ENCODE assay signal across 12 mouse cellular contexts in the genomic region with DNA sequence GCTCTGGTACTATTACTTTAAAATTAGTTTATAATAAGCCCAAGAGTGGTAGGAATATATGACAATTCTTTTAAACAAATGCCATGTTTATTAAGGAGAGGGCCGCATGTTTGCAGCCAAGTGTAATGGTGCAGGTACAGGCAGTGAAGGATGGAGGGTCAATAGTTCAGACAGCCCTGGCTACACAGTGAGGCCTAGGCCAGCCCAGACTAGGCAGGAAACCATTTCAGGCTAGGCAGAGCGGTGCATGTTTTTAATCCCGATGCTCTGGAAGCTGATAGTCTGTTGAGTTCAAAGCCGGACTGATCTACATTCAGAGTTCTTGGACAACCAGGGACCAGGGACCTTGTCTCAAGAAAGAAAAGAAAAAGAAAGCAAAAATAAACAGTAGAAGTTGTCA. TPM values are rescaled to one million over a fixed set of nuclear protein-coding genes. Genes with fewer than 3 reads are reported as not detected.
DNase-seq lines count a peak whose midpoint lies in the region; ATAC-seq lines count a peak whose summit lies in the region.
"Had no signal": no experiment of that assay in that cellular context is flagged by ENCODE, and none has a peak within 500 bp of the region (broad histone marks: within the 10 kb centered on the region; RNA-seq: fewer than 3 reads in every experiment).

No protein-coding gene starts in this region.

- no peaks in the 10 kb centered on the region for H3K9me3 ChIP-seq in heart, embryonic 14.5 days (ENCODE audit: control insufficient read depth, low read length)
- no peaks in the 10 kb centered on the region for H3K9me3 ChIP-seq in liver, embryonic 11.5 days (ENCODE audit: control insufficient read depth, low read length)
- H3K9me3 ChIP-seq in liver, embryonic 12.5 days (replicated peaks): no peaks in the 10 kb centered on the region
- no peaks in the 10 kb centered on the region for H3K9me3 ChIP-seq in embryonic facial prominence, embryonic 14.5 days (ENCODE audit: control insufficient read depth, low read length)
- no peaks in the 10 kb centered on the region for H3K9me3 ChIP-seq in neural tube, embryonic 14.5 days (ENCODE audit: control insufficient read depth, low read length)
- H3K9me3 ChIP-seq: forebrain, embryonic 10.5 days had no signal

- peak overlapping the region; percentile 37 to 89 for H3K27ac ChIP-seq in heart, embryonic 14.5 days (replicated peaks in 1 of 2; ENCODE audit: control insufficient read depth in 1 of 2, insufficient read depth in 1 of 2, low read depth in 2 of 2, low read length in 2 of 2)
- peak overlapping the region; percentile 3; the same call in 1 of the 2 replicates for H3K27ac ChIP-seq in liver, embryonic 11.5 days (ENCODE audit: low read depth, low read length)
- H3K27ac ChIP-seq in liver, embryonic 12.5 days: no peak overlapping the region
- peak overlapping the region; percentile 61 for H3K27ac ChIP-seq in embryonic facial prominence, embryonic 14.5 days (replicated peaks; ENCODE audit: low read depth, low read length)
- peak overlapping the region; percentile 36; the same call in 1 of the 2 replicates for H3K27ac ChIP-seq in neural tube, embryonic 14.5 days (ENCODE audit: low read depth, low read length)
- H3K27ac ChIP-seq: macrophage had no signal

- no peaks in the 10 kb centered on the region for H3K27me3 ChIP-seq in heart, embryonic 14.5 days (ENCODE audit: control insufficient read depth, insufficient read depth, low read length)
- no peaks in the 10 kb centered on the region for H3K27me3 ChIP-seq in liver, embryonic 11.5 days (replicated peaks; ENCODE audit: control insufficient read depth, insufficient read depth, low read length)
- H3K27me3 ChIP-seq in liver, embryonic 12.5 days (replicated peaks): no peaks in the 10 kb centered on the region
- H3K27me3 ChIP-seq in embryonic facial prominence, embryonic 14.5 days (replicated peaks; ENCODE audit: control insufficient read depth, insufficient read depth, low read length): no peaks in the 10 kb centered on the region
- H3K27me3 ChIP-seq in neural tube, embryonic 14.5 days (ENCODE audit: control insufficient read depth, insufficient read depth, low read length): no peaks in the 10 kb centered on the region

- peaks cover 80% of the 10 kb centered on the region for H3K36me3 ChIP-seq in heart, embryonic 14.5 days (ENCODE audit: control insufficient read depth, insufficient read depth, low read length)
- H3K36me3 ChIP-seq in liver, embryonic 11.5 days (ENCODE audit: control insufficient read depth, insufficient read depth, low read length): peaks cover 4% of the 10 kb centered on the region
- peaks cover 24% of the 10 kb centered on the region for H3K36me3 ChIP-seq in liver, embryonic 12.5 days
- peaks cover 30% of the 10 kb centered on the region for H3K36me3 ChIP-seq in embryonic facial prominence, embryonic 14.5 days (ENCODE audit: control insufficient read depth, insufficient read depth, low read length)
- H3K36me3 ChIP-seq in neural tube, embryonic 14.5 days (ENCODE audit: control insufficient read depth, insufficient read depth, low read length): no peaks in the 10 kb centered on the region

- peak overlapping the region; percentile 41 for H3K4me2 ChIP-seq in heart, embryonic 14.5 days (ENCODE audit: low read length)
- no peak overlapping the region for H3K4me2 ChIP-seq in liver, embryonic 11.5 days
- no peak overlapping the region for H3K4me2 ChIP-seq in liver, embryonic 12.5 days
- no peak overlapping the region for H3K4me2 ChIP-seq in embryonic facial prominence, embryonic 14.5 days (ENCODE audit: low read depth, low read length)
- no peak overlapping the region for H3K4me2 ChIP-seq in neural tube, embryonic 14.5 days (ENCODE audit: low read depth, low read length)

- peak overlapping the region; percentile 66 for H3K9ac ChIP-seq in heart, embryonic 14.5 days (ENCODE audit: low read length)
- no peak overlapping the region for H3K9ac ChIP-seq in liver, embryonic 11.5 days (ENCODE audit: low read depth, low read length)
- H3K9ac ChIP-seq in liver, embryonic 12.5 days: no peak overlapping the region
- no peak overlapping the region for H3K9ac ChIP-seq in embryonic facial prominence, embryonic 14.5 days (ENCODE audit: low read depth, low read length)
- no peak overlapping the region for H3K9ac ChIP-seq in neural tube, embryonic 14.5 days (replicated peaks; ENCODE audit: low read depth, low read length)

- 0 out of 4 replicates have a peak overlapping the region, but pooled peaks of 1 of the 2 experiments have one; percentile 15 for H3K4me3 ChIP-seq in heart, embryonic 14.5 days (ENCODE audit: control insufficient read depth in 1 of 2, insufficient read depth in 1 of 2, low read depth in 1 of 2, low read length in 2 of 2)
- H3K4me3 ChIP-seq in liver, embryonic 11.5 days (ENCODE audit: low read depth, low read length): no peak overlapping the region
- no peak overlapping the region for H3K4me3 ChIP-seq in liver, embryonic 12.5 days
- no peak overlapping the region for H3K4me3 ChIP-seq in embryonic facial prominence, embryonic 14.5 days (ENCODE audit: low read depth, low read length)
- no peak overlapping the region for H3K4me3 ChIP-seq in neural tube, embryonic 14.5 days (ENCODE audit: low read depth, low read length)
- H3K4me3 ChIP-seq: forebrain, embryonic 10.5 days had no signal

- 34% methylated on average over 4 of the region's 4 CpGs for WGBS in heart, embryonic 14.5 days
- 59% methylated on average over 4 of the region's 4 CpGs for WGBS in liver, embryonic 11.5 days
- WGBS in liver, embryonic 12.5 days (ENCODE audit: insufficient replicate concordance): 75% methylated on average over 4 of the region's 4 CpGs
- 34% methylated on average over 4 of the region's 4 CpGs for WGBS in embryonic facial prominence, embryonic 14.5 days
- WGBS in neural tube, embryonic 14.5 days: 67% methylated on average over 4 of the region's 4 CpGs

- no peak for DNase-seq in heart, adult 9 months (ENCODE audit: low spot score in 2 of 2)
- no peak for DNase-seq in liver, embryonic 11.5 days (ENCODE audit: low spot score)
- DNase-seq in embryonic facial prominence, embryonic 14.5 days (ENCODE audit: low spot score): no peak
- no peak for DNase-seq in cerebellum, adult 9-10 months
- DNase-seq in urinary bladder, adult 2 months (ENCODE audit: low spot score): no peak
- DNase-seq: cerebellum, adult 2 months; right cerebral cortex, postnatal 14 days had no signal

- H3K4me1 ChIP-seq in heart, embryonic 14.5 days (ENCODE audit: control insufficient read depth in 2 of 2, insufficient read depth in 2 of 2, low read length in 2 of 2): peaks cover 56 to 95% of the 10 kb centered on the region in 2 experiments
- H3K4me1 ChIP-seq in liver, embryonic 11.5 days (replicated peaks; ENCODE audit: control insufficient read depth, insufficient read depth, low read length): peaks cover 58% of the 10 kb centered on the region
- peaks cover 89% of the 10 kb centered on the region for H3K4me1 ChIP-seq in liver, embryonic 12.5 days
- H3K4me1 ChIP-seq in embryonic facial prominence, embryonic 14.5 days (ENCODE audit: control insufficient read depth, insufficient read depth, low read length): peaks cover 74% of the 10 kb centered on the region
- peaks cover 12% of the 10 kb centered on the region; the same call in 1 of the 2 replicates for H3K4me1 ChIP-seq in neural tube, embryonic 14.5 days (ENCODE audit: control insufficient read depth, insufficient read depth, low read length)

- no peak for ATAC-seq in heart, embryonic 14.5 days (ENCODE audit: insufficient number of reproducible peaks, insufficient read depth, low FRiP score, low read depth)
- no peak for ATAC-seq in liver, embryonic 11.5 days (replicated peaks; ENCODE audit: low FRiP score)
- ATAC-seq in liver, embryonic 12.5 days: no peak
- ATAC-seq in embryonic facial prominence, embryonic 14.5 days (ENCODE audit: low read depth): no peak
- ATAC-seq in neural tube, embryonic 14.5 days (ENCODE audit: low read depth): peak; percentile 33; the same call in 1 of the 2 replicates

RNA-seq across cellular contexts. Expression of gene Igf2r, which starts 17.8 kb away (rescaled TPM):
- 196 and 201 TPM in 2 replicates for polyA plus RNA-seq in heart, embryonic 14.5 days (2014; fragmentation: Nextera tagmentation; extraction: Ambion mirVana)
- polyA plus RNA-seq in liver, embryonic 11.5 days (2014; fragmentation: Nextera tagmentation; extraction: Ambion mirVana): 41.8 and 43.7 TPM in 2 replicates
- polyA plus RNA-seq in liver, embryonic 12.5 days (2016; fragmentation: Nextera tagmentation; extraction: Ambion mirVana): 24.7 and 25.3 TPM in 2 replicates
- 66.0 and 67.5 TPM in 2 replicates for polyA plus RNA-seq in embryonic facial prominence, embryonic 14.5 days (2014; fragmentation: Nextera tagmentation; extraction: Ambion mirVana)
- polyA plus RNA-seq in neural tube, embryonic 14.5 days (2014; fragmentation: Nextera tagmentation; extraction: Ambion mirVana): 9.6 and 14.8 TPM in 2 replicates
- 35.4 and 51.7 TPM in 2 replicates for polyA plus RNA-seq in urinary bladder, adult 2 months (2012; rRNA removed)
